Mouse (Mus musculus) c-Kit-negative CD71-positive TER-119-positive erythroid progenitor cells, embryonic 14.5 days (primary cell): Measurements from ENCODE around the gene Ankrd37.

Experiments
- DNase-seq: peaks from one replicate; pipeline ENCODE4 v3.0.0-alpha.2; 2013; ENCODE audit warnings: low read depth, low spot score

Ankrd37 gene

DNA sequence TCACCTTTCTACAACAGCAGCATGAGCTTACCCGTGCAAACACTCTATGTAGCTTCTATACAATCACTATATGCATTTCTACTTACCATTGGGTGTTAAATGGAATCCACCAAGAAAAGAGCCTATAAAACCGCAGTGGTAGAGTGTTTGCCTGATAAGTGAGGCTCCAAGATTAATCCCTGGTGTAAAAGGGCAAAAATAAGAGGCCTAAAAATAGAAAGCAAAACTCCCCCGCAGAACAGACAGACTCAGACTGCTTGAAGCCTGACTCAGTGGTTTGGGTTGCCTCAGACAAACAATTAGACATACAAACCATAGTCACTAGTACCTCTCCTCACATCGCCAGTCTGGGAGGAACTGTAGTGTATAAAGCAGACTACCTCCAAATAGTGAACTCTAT is at the start of gene Ankrd37:
Ankrd37 (minus strand) TSS at position 112 of the 400 bp plus-strand sequence.
- no peak for DNase-seq

DNA sequence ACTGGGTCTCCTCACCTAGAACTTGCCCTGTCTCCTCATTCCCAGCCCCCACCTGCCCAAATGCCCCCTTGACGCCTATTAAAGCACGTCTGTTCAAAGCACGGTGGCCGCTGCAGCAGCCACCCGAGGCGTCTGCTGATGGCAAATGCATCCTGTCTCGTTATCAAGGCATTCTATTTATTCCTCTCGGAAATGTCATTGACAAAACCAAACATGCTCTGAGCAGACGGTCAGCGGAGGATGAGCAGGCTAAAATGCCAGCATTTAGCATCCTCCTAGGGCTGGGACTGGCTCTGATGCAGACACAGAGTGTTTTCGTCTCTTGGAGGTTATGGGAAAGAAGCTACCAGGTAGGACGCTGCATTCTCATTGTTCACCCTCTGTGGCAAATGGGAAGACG is 34.8 kb upstream of the Ankrd37 start:
- DNase-seq: no peak

DNA sequence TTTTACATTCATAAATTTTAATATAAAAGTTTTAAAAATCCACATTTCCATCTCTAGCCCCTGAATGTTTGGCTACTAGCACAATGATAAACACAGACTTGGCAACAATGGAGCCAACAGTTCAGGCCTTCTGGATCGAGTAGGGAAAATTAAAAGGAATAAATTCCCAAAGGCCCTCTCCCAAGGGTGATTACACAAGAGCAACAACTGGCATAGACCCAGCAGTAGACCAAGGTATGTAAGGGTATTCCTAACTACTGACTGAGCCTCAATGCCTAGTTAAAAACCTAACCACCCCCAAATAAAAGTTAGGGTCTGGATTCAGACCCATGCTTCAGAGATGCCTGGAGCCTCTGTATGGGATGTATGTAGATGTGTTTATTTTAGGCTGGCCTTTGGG is 34.2 kb upstream of the Ankrd37 start:
- DNase-seq: no peak

DNA sequence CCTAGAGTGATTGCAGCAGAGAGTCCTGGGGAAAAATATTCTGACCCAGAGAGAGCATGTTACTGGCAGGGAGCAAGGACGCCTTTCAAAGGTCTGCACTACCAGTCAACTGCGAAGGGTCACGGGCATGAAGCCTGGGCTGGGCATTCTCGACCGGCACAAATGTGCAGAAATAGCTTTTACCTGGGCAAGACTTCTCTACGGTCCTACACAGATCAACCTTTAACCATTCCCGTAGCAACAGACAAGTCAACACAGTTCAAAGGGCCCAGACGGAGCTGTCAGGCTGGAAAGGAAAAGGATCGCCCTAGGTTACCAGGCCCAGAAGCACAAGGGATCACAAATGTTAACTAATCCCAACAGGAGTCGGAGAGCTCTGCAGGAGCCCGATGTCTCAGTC is 30.7 kb upstream of the Ankrd37 start:
- no peak for DNase-seq

DNA sequence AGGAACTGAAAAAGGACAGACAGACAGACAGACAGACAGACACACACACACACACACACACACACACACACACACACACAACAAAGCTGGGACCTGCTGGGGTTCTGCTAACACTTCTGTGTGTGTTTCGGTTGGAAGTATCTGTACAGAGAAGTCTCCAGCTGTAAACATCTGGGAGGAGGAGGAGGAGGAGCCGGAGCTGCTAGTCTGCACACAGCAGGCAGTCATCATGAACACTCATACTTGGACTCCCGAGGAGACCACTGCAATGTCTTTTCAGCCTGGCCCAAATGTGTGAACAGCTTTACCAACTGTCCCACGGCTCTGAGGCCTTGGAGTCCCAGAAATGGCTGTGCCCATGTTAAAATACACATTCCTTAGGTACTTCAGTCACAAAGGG is 18.9 kb upstream of the Ankrd37 start:
- DNase-seq: no peak

DNA sequence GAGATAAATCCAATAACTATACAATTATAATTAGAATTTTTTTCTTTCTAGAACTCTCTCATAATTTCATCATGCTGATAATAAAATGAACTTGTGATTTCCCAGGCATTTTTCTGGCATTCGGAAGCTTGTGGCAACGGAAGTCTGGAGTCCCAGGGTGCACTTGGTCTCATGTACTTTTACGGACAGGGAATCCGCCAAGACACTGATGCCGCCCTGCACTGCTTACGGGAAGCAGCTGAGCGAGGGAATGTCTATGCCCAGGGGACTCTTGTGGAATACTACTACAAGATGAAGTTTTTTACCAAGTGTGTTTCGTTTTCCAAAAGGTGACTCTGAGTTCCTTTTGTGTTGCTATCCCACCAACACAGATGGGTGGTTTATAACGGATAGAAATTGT is 17.3 kb upstream of the Ankrd37 start:
- DNase-seq: no peak

DNA sequence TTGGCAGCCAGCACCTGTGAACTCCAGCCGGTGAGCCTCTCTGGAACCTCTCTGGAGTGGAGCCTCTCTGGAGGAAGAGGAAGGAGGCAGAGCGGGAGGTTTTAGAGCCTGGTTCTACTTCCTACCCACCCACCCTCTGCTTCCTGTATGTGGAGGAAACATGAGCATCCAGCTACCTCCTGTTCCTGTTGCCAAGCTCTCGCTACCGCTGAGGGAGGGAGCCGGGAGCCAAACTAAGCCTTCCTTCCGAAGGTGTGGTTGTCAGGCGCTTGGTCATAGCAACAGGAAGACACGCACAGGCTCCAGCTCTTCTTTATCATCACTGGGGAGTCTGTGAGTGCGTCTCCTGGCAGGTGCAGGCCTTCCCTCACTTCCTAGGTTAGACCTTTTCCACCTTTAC is 16.7 kb upstream of the Ankrd37 start:
- DNase-seq: no peak

DNA sequence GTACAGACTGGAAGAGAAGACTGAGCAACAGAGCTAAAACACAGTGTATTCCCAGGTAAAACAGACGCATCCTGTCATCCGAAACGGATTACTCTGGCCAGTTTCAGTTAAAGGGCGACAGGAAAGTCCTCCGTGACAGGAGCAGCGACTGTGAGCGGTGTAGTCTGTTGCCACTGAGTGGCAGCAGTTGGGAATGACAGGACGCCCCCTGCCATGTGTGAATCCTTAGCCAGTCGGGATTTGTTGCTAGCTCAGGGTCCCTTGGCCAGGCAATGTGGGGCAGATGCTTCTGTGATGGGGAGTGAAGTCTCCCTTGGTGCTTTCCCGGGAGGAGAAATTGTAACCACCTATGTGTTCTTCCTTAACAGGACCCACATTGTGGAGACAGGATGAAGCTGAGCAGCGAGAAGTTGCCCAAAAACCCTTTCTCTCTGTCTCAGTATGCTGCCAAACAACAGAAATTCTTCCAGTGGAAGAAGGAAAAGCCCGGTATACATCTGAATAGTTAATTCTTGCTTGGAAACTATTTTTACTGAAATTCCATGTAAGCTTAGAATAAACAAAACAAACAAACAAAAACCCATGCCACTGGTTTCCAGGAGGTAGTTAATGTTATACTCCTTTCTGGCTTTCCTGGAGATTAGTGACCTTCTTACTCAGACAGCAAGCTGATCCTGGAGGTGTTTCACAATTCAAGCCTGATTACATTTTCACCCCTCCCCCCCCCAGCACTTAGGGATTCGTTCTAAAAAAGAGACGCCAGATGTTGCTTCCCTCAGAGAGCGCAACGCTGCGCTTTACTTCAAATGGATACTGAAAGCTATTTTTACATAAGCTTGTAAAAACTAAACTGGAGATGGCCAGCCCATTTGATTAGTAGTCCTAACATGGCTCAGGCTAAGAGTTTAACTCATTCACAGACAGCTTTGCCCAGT is 5.5 kb upstream of the Ankrd37 start:
- no peak for DNase-seq

DNA sequence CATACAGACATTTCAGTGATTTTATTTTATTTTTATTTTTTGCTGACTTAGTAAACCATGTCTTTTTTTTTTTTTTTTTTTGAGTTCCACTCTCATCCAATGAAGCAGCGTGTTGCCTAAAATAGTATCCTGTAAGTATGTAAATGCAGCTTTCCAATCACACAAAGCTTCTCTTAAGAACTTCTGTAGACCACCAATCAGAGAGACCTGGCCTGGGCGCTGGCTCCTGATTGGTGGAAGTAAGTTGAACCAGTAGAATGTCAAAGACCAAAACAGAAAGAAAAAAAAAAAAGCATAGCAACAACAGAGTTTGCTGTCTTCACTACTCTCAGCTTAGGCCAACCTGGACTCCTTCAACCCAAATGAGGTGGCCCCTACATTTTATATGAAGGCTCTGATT is 4.8 kb upstream of the Ankrd37 start:
- DNase-seq: no peak

DNA sequence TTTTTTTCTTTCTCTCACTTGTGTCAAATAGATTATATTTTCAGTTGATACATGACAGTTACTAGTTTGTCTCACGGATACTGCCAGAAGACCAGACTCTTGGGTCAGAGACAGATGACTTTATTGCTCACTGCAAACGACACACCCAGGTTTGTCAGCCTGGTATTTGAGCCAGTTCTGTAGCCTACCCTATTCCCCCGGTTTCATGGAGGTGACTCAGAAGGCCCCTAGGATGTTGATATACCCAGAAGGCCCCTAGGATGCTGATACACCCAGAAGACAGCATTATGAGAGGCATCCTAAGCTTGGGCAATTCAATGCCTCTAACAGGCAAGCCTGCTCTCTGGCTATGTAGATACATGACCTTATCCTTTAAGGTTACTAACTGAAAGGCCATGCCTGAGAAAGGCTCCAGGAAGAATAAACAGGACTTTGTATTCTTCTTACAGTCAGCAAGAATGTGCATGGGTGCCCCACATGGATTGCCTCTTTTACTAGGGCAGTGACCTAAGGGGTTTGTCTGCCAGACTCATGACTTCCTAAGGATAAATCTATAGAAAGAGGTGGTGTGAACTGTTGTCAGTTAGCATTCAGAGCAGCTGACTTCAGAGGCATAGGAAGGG is 1.7 kb upstream of the Ankrd37 start:
- no peak for DNase-seq

DNA sequence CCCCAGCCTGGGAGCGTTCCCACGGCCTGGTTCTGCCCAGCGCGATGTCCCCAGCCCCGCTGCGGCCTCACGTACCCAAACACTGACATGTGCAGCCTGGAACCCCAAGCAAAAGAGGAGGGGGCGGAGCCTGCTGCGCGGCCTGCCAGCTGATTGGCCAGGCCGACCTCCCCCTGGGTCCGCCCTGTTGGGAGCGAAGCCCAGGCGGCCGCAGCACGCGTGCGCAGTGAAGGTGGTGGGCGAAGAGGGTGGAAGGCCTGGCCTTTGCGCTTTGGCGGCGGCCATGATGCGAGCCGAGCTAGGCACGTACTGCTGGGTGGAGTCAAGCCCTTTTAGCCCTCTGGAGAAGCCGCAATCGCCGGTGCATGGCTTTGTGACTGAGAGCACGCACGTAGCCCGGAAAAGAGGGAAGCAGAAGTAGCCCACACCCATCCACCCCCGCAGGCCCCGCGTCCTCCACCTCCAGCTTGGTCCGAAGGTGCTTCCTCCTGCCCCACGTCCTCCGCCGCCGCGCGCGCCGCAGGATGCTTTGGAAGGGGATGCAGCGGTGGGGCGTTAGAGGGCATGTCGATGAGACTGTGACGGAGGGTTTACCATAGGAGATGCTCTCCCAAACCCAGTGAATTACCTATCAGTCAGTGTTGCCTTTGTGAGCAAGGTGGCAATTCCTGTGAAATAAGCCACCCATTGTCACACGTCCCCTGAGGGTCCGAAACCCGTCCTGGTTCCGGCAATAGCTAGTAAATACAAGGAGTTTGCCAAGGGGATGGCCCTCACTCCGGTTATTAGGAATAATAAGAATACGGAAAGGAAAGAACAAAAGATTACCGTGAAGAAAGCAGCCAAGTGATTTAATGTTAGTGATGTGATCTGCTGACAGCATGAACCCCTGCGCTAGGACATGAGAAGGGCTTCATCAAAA is 5.5 kb downstream of the Ankrd37 start:
- peak; percentile 95 for DNase-seq

DNA sequence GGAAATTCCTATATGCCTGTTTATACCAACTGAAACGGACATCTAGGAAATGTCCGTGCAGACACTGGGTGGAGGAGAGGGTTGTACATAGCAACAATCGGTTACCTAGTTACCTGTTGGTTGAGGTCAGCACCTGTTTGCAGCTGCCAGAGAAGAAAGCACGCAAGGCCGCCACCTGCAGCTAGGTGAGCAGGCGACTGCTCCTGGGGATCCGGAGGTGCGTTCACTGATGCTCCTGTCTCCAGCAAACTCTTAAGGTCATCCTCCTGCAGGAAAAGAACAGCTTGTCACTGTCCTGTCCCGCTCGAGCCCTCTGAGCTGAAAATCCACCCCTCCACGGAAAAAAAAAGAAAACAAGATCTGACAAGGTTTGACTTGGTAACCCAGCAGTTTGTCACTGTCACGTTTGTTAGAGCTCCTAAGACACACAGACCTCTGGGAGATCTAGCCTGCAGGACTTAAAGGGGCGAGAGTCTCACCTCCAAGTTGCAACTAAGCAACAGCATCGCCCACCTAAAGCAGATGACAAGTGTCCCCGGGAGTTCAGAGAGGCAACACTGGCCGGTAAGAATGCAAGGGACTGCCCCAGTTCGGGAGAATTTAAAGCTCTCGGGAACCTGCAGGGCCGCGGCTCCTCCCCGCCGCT is 6.2 kb downstream of the Ankrd37 start, which contains the start of gene Lrp2bp:
Lrp2bp (plus strand) TSS at position 166 of the 646 bp plus-strand sequence.
- no peak for DNase-seq

DNA sequence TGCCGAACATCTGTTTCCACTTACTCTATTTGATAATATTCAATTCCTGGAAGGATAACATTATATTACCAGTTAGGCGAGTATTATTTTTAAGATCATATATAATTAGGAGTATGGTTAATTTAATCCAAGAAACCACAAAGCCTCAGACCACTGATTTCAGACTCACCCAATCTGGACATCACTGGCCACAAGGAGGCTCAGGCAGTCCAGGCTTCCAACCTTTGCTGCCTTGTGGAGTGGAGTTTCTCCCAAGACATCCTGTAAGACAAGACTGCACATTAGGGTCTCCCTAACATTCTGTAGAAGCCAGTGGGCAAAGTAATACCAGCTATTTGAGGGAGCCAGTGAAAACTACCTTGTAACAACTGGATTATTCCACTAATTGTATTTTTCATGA is 7.3 kb downstream of the Ankrd37 start:
- no peak for DNase-seq

DNA sequence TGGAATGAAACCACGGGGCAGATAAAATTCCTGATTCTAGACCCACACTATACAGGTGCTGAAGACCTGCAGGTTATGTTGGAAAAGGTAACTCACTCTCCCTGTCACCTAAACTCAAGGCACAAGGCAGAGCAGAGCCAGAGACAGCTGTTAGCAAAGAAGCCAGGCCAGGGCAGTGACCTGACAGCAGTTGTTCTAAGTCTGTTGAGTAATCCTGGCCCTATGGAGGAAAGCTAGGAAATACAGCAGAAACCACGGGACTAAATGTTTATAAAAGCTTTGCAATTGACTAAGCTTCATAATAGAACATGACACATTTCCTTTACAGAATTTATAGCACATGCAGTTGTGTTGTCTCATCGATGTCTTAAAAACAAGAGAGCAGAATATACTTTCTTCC is 9.9 kb downstream of the Ankrd37 start:
- DNase-seq: no peak

DNA sequence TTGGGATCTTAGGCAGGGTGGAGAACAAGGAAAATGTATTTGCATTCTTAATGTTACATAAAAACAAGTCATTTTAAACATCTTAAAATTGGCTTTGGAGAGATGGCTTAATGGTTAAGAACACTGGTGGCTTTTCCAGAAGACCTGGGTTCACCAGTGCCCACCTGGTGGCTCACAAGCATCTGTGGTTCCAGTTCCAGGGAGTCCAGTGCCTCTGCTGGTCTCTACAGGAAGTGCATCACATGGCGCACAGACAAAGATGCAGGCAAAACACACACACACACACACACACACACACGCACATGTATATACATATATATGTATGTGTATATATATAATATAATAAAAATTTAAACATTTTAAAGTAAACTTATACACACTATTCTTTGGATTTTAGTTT is 11.4 kb downstream of the Ankrd37 start:
- no peak for DNase-seq

DNA sequence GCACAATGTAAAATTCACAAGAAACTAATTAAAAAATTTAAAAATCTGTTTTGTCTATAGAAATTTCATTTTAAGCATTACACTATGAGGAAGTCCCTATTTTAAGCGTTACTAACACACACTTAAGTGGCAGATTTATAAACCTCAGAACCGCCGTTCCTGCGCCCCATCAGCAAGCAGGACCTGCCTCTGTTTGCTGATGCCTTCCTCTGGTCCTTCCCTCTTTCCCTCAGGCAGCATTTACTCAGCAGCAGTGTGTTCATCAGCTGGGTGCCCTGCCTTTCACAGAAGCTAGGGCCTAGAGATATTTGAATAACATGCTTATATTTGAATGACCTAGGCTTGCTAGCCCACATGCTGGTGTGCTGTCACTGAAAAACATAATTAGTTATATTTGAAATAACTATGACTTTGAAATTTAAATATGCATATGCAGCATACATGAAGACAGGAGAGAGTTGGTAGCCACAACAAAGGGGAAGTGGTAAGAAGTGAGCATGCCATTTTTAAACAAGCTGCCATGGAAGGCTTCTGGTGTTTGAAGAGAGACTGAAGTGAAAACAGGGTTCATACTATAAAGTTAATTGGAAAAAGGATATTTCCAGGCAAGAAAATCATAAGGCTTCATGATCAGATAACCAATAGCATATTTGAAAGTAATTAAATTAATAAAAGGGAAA is 14.7 kb downstream of the Ankrd37 start:
- DNase-seq: no peak

DNA sequence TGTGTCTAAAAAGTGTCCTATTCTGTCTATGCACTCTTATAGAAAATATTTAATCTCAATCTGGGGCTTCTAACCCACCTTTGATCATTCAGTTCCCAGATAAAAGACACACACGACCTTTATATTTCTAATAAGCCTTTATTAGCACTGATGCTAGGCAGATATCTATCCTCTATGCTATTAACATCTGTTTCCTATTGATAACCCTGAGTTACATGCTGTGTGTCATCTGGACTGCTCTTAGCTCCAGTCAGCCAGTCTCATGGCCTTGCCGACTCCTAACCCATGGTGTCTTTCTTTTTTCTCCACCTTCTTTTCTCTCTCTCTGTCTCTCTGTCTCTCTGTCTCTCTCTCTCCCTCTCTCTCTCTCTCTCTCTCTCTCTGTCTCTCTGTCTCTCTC is 17.3 kb downstream of the Ankrd37 start:
- DNase-seq: no peak

DNA sequence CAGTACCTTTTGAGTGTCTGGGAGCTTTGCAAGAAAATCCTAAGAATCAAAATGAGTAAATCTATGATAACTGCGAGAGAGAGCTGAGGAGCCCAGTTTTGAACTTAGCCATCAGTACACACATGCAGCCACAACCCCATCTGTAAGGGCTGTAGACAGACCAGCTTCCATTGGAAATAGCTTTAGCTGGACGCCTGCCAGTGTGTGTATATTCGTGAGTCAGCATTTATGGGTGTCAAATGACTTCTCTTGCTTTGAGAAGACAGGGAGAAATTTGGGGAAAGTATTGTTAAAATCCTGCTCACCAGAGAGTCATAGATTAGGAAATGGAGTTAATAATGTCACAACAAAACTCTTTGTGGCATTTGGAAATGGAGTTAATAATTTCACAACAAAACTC is 18.8 kb downstream of the Ankrd37 start:
- no peak for DNase-seq

DNA sequence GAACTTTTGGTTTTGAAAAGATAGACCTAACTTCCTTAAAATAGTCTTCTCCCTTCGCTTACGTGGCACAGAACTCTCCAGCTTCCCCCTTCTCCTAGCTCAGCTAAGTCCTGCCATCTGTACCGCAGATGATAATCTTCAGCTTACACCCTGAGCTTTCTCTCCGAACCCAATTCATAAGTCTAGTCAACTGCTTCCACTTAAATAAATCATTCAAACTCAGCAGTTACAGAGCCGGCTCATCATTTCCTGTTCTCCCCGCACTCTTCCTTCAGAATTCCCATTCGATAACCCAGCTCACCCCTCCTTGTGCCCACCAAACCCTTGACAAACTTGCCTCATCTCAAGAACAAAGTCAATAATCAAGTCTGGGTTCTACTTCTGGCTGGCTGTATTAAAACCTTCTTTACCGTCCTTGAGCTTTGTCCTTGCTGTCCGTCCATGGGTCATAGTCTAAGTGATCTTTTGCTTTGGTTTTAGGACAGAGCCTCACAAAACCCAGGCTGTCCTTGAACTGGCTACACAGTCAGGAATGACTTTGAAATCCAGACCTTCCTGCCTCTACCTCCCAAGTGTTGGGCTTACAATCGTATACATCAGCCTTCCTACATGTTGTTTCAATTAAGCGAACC is 29.6 kb downstream of the Ankrd37 start:
- DNase-seq: no peak

DNA sequence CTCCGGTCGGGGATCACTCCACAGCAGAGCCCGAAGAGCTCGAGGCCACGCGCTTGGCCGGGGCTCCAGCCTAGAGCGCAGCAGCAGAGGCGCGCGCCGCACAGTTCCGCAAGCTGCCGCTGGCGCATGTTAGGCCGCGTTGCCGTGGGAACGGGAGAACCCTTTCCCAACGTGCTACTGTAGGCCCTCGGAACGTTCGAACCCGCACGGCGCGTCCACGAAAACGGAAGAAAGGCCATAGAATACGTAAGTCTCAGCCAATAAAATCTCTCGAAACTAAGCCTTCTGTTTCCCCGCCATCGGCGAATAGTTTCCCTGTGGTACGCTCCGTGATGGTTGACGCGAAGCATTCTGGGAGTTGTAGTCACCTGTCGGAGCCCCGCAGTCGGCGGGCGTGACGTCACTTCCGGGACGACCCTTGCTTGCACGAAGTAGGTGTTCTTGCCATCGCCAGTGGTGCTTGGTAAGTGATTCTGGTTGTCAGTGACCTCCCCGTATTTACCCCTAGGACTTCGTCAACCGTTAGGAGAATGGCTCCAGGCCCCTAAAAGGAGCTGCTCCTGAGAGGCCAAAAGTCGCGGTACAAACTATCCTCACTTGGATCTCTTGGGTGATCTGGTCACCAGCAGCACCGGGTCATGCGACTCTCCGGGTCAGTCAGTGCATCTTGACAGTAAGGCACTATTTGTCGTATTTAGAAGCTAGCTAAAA is 30.2 kb downstream of the Ankrd37 start, which contains the start of the genes 1700029J07Rik and Ufsp2:
1700029J07Rik (minus strand) TSS at position 127 of the 711 bp plus-strand sequence.
Ufsp2 (plus strand) TSS at position 403 of the 711 bp plus-strand sequence.
- DNase-seq: peak; percentile 93
